Mouse (Mus musculus): ENCODE measurements around the gene L3mbtl3. TPM values are rescaled to one million over a fixed set of nuclear protein-coding genes. Genes with fewer than 3 reads are reported as not detected.

L3mbtl3 gene
- total and polyA plus RNA-seq, 3 experiments: 1.9 to 8.6 (median 7.3) TPM

DNA sequence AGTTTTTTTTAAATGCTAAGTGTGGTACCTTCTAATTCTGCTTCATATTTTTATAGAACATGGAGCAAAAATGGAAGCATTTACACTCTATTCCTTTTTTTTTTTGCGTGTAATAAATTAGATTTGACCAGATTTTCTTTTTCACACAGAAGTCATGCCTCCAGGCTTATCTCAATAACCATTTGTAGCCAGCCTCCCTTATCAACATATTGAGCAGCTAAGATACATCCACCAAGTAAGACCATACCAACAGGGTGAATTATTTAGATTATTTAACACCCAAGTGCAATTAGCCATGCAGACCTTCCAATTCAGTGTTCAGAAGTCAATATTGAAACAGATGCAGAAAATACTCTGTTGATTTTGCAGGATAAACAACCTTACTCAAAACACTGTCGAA lies 10.8 kb downstream of the L3mbtl3 start:
- TF ChIP-seq EP300 (IDR thresholded peaks at IDR 0.05; ENCODE audit: insufficient read depth, low read depth, low read length): no peak
- no peak for TF ChIP-seq POLR2A (IDR thresholded peaks at IDR 0.05; ENCODE audit: insufficient read depth, low read depth, low read length)
- no peak for TF ChIP-seq CTCF (IDR thresholded peaks at IDR 0.05)
- Histone ChIP-seq H3K9ac (ENCODE audit: low read depth, low read length) (no peak overlapping the region), H3K4me3 (no peak overlapping the region), H3K79me2 (replicated peaks; ENCODE audit: control insufficient read depth, insufficient read depth, low read length) (0 out of 2 replicates have a peak, but pooled peaks cover 3% of the 10 kb centered on the region), H3K27me3 (ENCODE audit: control insufficient read depth, insufficient read depth, low read length) (no peaks in the 10 kb centered on the region), H3K36me3 (ENCODE audit: control insufficient read depth, insufficient read depth, low read length) (no peaks in the 10 kb centered on the region), H3K4me1 (ENCODE audit: control insufficient read depth, insufficient read depth, low read length) (no peaks in the 10 kb centered on the region), H3K27ac (no peak overlapping the region)
- 87% methylated on average over 2 of the region's 2 CpGs for WGBS
- DNase-seq: no peak
- intact Hi-C loops (cut with DNase I): no loop called here

- Histone ChIP-seq H3K4me1 (ENCODE audit: control insufficient read depth, insufficient read depth, low read length) (no peaks in the 10 kb centered on the region), H3K9ac (ENCODE audit: low read depth, low read length) (no peak overlapping the region), H3K79me2 (replicated peaks; ENCODE audit: control insufficient read depth, insufficient read depth, low read length) (0 out of 2 replicates have a peak, but pooled peaks cover 2% of the 10 kb centered on the region), H3K27me3 (ENCODE audit: control insufficient read depth, insufficient read depth, low read length) (no peaks in the 10 kb centered on the region), H3K27ac (no peak overlapping the region), H3K36me3 (ENCODE audit: control insufficient read depth, insufficient read depth, low read length) (no peaks in the 10 kb centered on the region), H3K4me3 (no peak overlapping the region)
- DNase-seq: no peak
- 73% methylated on average over 8 of the region's 8 CpGs for WGBS
- intact Hi-C loops (cut with DNase I): no loop called here
- TF ChIP-seq POLR2A (IDR thresholded peaks at IDR 0.05; ENCODE audit: insufficient read depth, low read depth, low read length): no peak
- TF ChIP-seq CTCF (IDR thresholded peaks at IDR 0.05): no peak
- TF ChIP-seq EP300 (IDR thresholded peaks at IDR 0.05; ENCODE audit: insufficient read depth, low read depth, low read length): no peak
Measured at GRCm38 (mm10) chr10:26364326-26364856, 11.4 kb downstream of the L3mbtl3 start.

DNA sequence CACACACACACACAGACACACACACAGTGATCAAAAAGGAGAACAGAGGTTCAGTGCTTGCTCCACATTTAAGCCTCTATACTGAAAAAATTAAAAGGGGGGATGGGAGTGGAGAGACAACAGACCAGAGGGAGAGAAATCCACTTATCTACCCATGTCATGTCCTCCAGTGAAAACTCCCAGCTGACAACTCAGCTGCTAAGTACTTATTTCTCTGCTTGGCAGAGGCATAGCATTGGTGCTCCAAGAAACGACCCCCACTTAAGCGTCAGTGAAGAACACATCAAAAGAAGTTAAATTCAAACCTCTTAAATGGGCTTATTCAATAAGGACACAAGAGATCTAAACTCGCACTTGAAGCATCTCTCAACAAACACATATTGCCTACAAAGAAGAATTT lies 12.2 kb downstream of the L3mbtl3 start:
- intact Hi-C loops (cut with DNase I): no loop called here
- Histone ChIP-seq H3K36me3 (ENCODE audit: control insufficient read depth, insufficient read depth, low read length) (no peaks in the 10 kb centered on the region), H3K9ac (ENCODE audit: low read depth, low read length) (no peak overlapping the region), H3K79me2 (replicated peaks; ENCODE audit: control insufficient read depth, insufficient read depth, low read length) (0 out of 2 replicates have a peak, but pooled peaks cover 2% of the 10 kb centered on the region), H3K4me3 (no peak overlapping the region), H3K27ac (no peak overlapping the region), H3K27me3 (ENCODE audit: control insufficient read depth, insufficient read depth, low read length) (no peaks in the 10 kb centered on the region), H3K4me1 (ENCODE audit: control insufficient read depth, insufficient read depth, low read length) (no peaks in the 10 kb centered on the region)
- TF ChIP-seq EP300 (IDR thresholded peaks at IDR 0.05; ENCODE audit: insufficient read depth, low read depth, low read length) (no peak), CTCF (IDR thresholded peaks at IDR 0.05) (no peak), POLR2A (IDR thresholded peaks at IDR 0.05; ENCODE audit: insufficient read depth, low read depth, low read length) (no peak)
- 57% methylated on average over 3 of the region's 3 CpGs for WGBS
- no peak for DNase-seq

- Histone ChIP-seq H3K79me2 (replicated peaks; ENCODE audit: control insufficient read depth, insufficient read depth, low read length) (0 out of 2 replicates have a peak, but pooled peaks cover 2% of the 10 kb centered on the region), H3K27ac (no peak overlapping the region), H3K4me3 (no peak overlapping the region), H3K9ac (ENCODE audit: low read depth, low read length) (no peak overlapping the region), H3K36me3 (ENCODE audit: control insufficient read depth, insufficient read depth, low read length) (no peaks in the 10 kb centered on the region), H3K27me3 (ENCODE audit: control insufficient read depth, insufficient read depth, low read length) (no peaks in the 10 kb centered on the region), H3K4me1 (ENCODE audit: control insufficient read depth, insufficient read depth, low read length) (no peaks in the 10 kb centered on the region)
- TF ChIP-seq EP300 (IDR thresholded peaks at IDR 0.05; ENCODE audit: insufficient read depth, low read depth, low read length) (no peak), CTCF (IDR thresholded peaks at IDR 0.05) (no peak), POLR2A (IDR thresholded peaks at IDR 0.05; ENCODE audit: insufficient read depth, low read depth, low read length) (no peak)
- no peak for DNase-seq
- intact Hi-C loops (cut with DNase I): no loop called here
- WGBS: 66% methylated on average over 6 of the region's 6 CpGs
Measured at GRCm38 (mm10) chr10:26358798-26359197, 17.0 kb downstream of the L3mbtl3 start.

GRCm38 (mm10) chr10:26358231-26358630 lies 17.5 kb downstream of the L3mbtl3 start:
- no peak overlapping the region for H3K4me3 ChIP-seq
- no peaks in the 10 kb centered on the region for H3K27me3 ChIP-seq (ENCODE audit: control insufficient read depth, insufficient read depth, low read length)
- H3K9ac ChIP-seq (ENCODE audit: low read depth, low read length): no peak overlapping the region
- no peaks in the 10 kb centered on the region for H3K36me3 ChIP-seq (ENCODE audit: control insufficient read depth, insufficient read depth, low read length)
- TF ChIP-seq POLR2A (IDR thresholded peaks at IDR 0.05; ENCODE audit: insufficient read depth, low read depth, low read length) (no peak), EP300 (IDR thresholded peaks at IDR 0.05; ENCODE audit: insufficient read depth, low read depth, low read length) (no peak), CTCF (IDR thresholded peaks at IDR 0.05) (no peak)
- H3K79me2 ChIP-seq (replicated peaks; ENCODE audit: control insufficient read depth, insufficient read depth, low read length): 0 out of 2 replicates have a peak, but pooled peaks cover 2% of the 10 kb centered on the region
- DNase-seq: no peak
- 83% methylated on average over 5 of the region's 5 CpGs for WGBS
- intact Hi-C loops (cut with DNase I): no loop called here
- H3K4me1 ChIP-seq (ENCODE audit: control insufficient read depth, insufficient read depth, low read length): no peaks in the 10 kb centered on the region
- H3K27ac ChIP-seq: no peak overlapping the region

DNA sequence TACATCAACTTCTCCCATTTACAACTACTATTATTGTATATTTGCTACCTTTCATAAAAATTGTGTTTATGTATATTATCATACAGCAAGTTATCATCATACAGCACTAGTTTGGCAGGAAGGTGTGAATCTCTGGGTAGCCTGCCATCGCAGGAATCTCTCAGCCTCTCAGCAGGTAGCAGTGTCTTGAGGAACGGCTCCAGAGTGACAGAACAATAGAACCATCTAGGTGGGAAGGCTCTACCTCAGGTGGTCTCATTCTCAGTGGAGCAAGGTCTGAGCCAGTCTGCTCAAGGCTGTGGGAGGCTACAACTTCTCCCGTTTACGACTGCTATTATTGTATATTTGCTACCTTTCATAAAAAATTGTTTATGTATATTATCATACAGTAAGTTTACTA lies 22.0 kb downstream of the L3mbtl3 start:
- WGBS: 70% methylated on average over 4 of the region's 4 CpGs
- TF ChIP-seq EP300 (IDR thresholded peaks at IDR 0.05; ENCODE audit: insufficient read depth, low read depth, low read length) (no peak), CTCF (IDR thresholded peaks at IDR 0.05) (no peak), POLR2A (IDR thresholded peaks at IDR 0.05; ENCODE audit: insufficient read depth, low read depth, low read length) (no peak)
- Histone ChIP-seq H3K79me2 (replicated peaks; ENCODE audit: control insufficient read depth, insufficient read depth, low read length) (no peaks in the 10 kb centered on the region), H3K36me3 (ENCODE audit: control insufficient read depth, insufficient read depth, low read length) (no peaks in the 10 kb centered on the region), H3K27me3 (ENCODE audit: control insufficient read depth, insufficient read depth, low read length) (no peaks in the 10 kb centered on the region), H3K9ac (ENCODE audit: low read depth, low read length) (no peak overlapping the region), H3K4me3 (no peak overlapping the region), H3K4me1 (ENCODE audit: control insufficient read depth, insufficient read depth, low read length) (no peaks in the 10 kb centered on the region), H3K27ac (no peak overlapping the region)
- no peak for DNase-seq
- intact Hi-C loops (cut with DNase I): no loop called here

Data from heart, adult 2 months (tissue).